Mouse (Mus musculus) lung, embryonic 14.5 days (tissue): ENCODE measurements around the gene Gm49345. TPM values are rescaled to one million over a fixed set of nuclear protein-coding genes. Genes with fewer than 3 reads are reported as not detected.

Experiments used
- ATAC-seq: fragments of 200-750 bp; cut with Nextera tagmentation; 2 replicates; pipeline ENCODE4 v1.8.0; 2017; ENCODE audit warnings: mild to moderate bottlenecking, moderate TSS enrichment, moderate library complexity; ENCODE audit not compliant: insufficient read depth
- DNase-seq: peaks from one replicate; pipeline ENCODE4 v3.0.0-alpha.2; 2015
- H3K27ac ChIP-seq: fragments of 300-500 bp; sonication (generic); 2 replicates; pipeline ENCODE4 v1.5.1; 2014; ENCODE audit warnings: low read depth, mild to moderate bottlenecking, moderate library complexity
- H3K27me3 ChIP-seq: fragments of 300-500 bp; sonication (generic); 2 replicates; pipeline ENCODE4 v1.6.1; 2014; ENCODE audit warnings: low read length, control low read depth; ENCODE audit not compliant: insufficient read depth
- H3K36me3 ChIP-seq: fragments of 300-500 bp; sonication (generic); 2 replicates; pipeline ENCODE4 v1.6.1; 2014; ENCODE audit warnings: control low read depth; ENCODE audit not compliant: insufficient read depth
- H3K4me1 ChIP-seq: fragments of 300-500 bp; sonication (generic); 2 replicates; pipeline ENCODE4 v1.6.1; 2014; ENCODE audit warnings: antibody characterized with exemption, control low read depth; ENCODE audit not compliant: insufficient read depth
- H3K4me2 ChIP-seq: fragments of 300-500 bp; sonication (generic); 2 replicates; pipeline ENCODE4 v1.6.1; 2014; ENCODE audit warnings: mild to moderate bottlenecking
- H3K4me3 ChIP-seq: fragments of 300-500 bp; sonication (generic); 2 replicates; pipeline ENCODE4 v1.5.1; 2014; ENCODE audit warnings: low read depth, low read length
- H3K9ac ChIP-seq: fragments of 300-500 bp; sonication (generic); 2 replicates; pipeline ENCODE4 v1.6.1; 2014
- H3K9me3 ChIP-seq: fragments of 300-500 bp; sonication (generic); 2 replicates; pipeline ENCODE4 v1.6.1; 2016; ENCODE audit warnings: low read depth, low read length, control low read depth
- CTCF ChIP-seq: IDR thresholded peaks from 2 replicates; pipeline ENCODE4 v1.5.1; 2016; ENCODE audit warnings: antibody characterized with exemption, low read depth
- WGBS: fragments of 180-500 bp; shearing (Covaris S2); extraction: QIAGEN DNeasy Blood & Tissue Kit; methylation state at CpG from one replicate; pipeline ENCODE4 v1.1.7; 2014; 5-methylcytosine and 5-hydroxymethylcytosine counted together
- polyA plus RNA-seq: library from polyadenylated mRNA; unstranded; fragments of >200 nt; fragmentation: Nextera tagmentation; extraction: Ambion mirVana; gene quantifications from 2 replicates; pipeline ENCODE4 v1.2.1, GENCODE M21; 2014

Gm49345 gene
- polyA plus RNA-seq, 1 experiment from 2014 or later, result not detected

DNA sequence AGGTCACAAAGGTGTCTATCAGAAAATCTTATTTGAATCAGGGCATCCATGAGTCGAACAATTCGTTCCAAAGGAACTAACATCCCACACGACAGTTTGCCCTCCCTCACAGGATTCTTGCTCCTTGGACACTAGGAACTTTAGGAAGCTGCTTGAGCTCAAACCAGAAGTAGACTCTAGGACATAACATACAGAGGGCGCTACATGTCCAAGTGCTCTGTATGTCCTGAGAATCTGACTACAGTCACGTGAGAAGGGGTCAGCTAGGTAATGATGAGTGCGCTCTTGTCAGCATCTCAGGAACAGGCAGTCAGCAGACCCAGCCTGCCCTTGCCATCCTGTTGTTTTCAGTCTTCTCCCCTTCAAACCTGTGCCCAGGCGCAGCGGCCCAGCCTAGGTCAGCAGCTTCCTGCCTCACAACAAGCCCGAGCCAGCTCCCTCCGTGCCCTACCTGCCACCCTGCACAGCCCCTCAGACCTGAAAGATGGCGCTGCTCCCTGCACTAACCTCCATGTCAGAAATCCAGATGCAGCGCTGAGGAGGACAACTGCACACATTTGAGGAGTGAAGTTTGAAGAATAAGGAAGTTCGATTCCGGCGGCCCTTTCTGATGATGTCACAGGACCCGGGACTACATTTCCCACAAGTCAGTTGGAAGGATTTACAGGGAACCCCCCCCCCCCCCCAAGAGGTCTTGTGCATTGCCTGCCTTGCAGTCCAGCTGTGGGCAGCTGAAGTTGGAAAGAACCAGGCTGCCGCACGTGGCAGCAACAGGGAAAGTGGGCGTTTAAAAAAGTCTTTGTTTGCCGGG lies 28.3 kb downstream of the Gm49345 start, which contains the start of gene Zfp729b:
Zfp729b (minus strand) TSS at position 642 of the 811 bp plus-strand sequence.
- peak; percentile 98 for ATAC-seq
- Histone ChIP-seq H3K36me3 (no peaks in the 10 kb centered on the region), H3K4me1 (no peaks in the 10 kb centered on the region), H3K27ac (peak within 1 kb of the TSS; percentile 72), H3K9ac (peak within 1 kb of the TSS; percentile 66), H3K9me3 (no peaks in the 10 kb centered on the region), H3K4me3 (peak within 1 kb of the TSS; percentile 66), H3K27me3 (no peaks in the 10 kb centered on the region), H3K4me2 (peak within 1 kb of the TSS; percentile 67)
- 2% methylated on average over 20 of the region's 20 CpGs for WGBS
- peak; percentile 55 for TF ChIP-seq CTCF
- DNase-seq, result peak; percentile 94

DNA sequence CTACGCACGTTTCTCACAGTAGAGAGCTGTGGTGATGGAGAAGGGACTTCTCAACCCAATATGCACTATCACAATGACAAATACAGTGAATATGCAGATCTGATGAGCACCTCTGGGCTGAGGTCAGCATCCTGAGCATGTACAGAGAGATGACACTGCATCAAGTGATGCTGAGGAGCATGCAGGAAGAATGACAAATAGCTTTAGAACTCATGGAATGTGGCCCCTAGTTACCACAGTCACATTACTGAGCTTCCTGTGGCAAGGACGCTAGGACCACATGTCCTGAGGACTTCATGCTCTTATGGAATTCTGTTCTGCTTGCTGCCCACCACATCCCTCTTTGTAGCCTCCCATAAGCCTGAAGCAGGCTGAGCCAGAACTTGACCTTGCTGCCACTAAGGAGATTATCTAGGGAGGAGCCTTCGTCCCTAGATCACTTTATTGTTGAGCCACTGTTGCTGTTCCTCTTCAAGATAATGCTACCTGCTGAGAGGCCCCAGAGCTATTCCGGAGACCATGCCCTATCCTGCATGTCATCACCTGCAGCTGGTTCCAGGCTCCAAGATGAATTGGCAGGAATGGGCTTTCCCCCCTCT lies 64.9 kb downstream of the Gm49345 start:
- no peak for TF ChIP-seq CTCF
- no peaks in the 10 kb centered on the region for H3K36me3 ChIP-seq
- H3K4me3 ChIP-seq, result no peak overlapping the region
- DNase-seq (no peak), ATAC-seq (no peak)
- H3K27me3 ChIP-seq, result no peaks in the 10 kb centered on the region
- no peak overlapping the region for H3K4me2 ChIP-seq
- no peaks in the 10 kb centered on the region for H3K4me1 ChIP-seq
- H3K27ac ChIP-seq, result no peak overlapping the region
- no peak overlapping the region for H3K9ac ChIP-seq
- no peaks in the 10 kb centered on the region for H3K9me3 ChIP-seq
- 68% methylated on average over 5 of the region's 5 CpGs for WGBS

DNA sequence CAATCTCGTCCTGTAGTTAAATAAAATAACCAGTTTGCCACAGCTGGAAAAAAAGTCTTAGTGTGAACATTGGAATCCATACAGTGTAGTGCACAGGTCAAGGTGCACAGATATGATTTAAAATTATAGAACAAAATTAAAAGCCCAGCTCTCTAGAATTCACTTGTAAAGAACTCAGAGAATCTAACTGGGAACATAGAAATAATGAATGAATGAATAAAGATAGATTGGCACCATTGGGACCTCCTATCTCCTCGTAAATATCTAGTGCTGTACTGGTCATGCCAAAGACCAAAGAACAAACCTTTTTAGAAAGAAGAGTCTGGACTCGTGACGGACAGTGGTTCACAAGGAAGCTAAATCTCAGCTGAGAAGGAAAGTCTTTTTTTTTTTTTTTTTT lies 83.8 kb downstream of the Gm49345 start, which contains the start of gene Zfp748:
Zfp748 (minus strand) TSS at position 101 of the 400 bp plus-strand sequence.
- DNase-seq (no peak), ATAC-seq (no peak)
- no peak for TF ChIP-seq CTCF
- 70% methylated on average over 4 of the region's 4 CpGs for whole genome bisulfite sequencing
- H3K4me1 ChIP-seq, result no peaks in the 10 kb centered on the region
- peak within 1 kb of the TSS; percentile 79 for H3K4me2 ChIP-seq
- H3K36me3 ChIP-seq, result no peaks in the 10 kb centered on the region
- peak within 1 kb of the TSS; percentile 95 for H3K27ac ChIP-seq
- peak within 1 kb of the TSS; percentile 88 for H3K9ac ChIP-seq
- H3K4me3 ChIP-seq, result peak within 1 kb of the TSS; percentile 87
- H3K27me3 ChIP-seq, result no peaks in the 10 kb centered on the region
- no peaks in the 10 kb centered on the region for H3K9me3 ChIP-seq

DNA sequence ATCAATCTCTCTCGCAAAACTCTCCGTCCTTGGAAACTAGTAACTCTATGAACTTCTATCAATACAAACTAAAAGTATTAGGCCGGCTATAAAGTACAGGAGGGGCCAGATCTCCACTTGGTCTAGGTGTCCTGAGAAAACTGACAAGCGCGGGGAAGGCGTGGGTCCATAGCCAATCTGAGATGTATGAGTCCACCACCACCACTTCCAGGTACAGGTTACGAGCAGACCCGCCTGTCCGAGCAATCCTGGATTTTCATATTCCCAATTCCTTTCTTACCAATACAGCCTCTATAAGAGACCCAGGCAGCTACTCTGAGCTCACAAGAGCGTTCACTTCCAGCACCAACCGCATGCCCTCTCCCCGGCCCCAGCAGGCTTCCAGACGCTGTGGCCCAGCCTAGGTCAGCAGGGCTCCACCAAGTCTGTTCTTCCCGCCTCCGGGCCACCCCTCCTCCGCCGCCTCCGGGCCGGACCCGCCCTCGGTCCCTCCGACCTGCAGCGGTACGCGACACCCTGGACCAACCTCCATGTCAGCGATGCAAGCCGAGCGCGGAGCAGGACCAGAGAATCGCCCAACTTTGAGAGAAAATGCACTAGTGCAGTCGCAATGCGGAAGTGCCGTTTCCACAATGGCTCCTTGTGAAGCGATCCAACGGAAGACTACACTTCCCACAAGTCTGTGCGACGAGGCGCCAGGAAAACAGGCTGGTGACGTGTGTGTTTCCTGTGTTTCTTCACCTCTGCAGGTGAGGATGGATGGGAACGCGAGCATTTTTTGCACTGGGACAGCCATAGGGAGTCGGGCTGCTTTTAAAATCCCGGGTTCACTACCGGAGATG lies 84.8 kb downstream of the Gm49345 start:
- no peaks in the 10 kb centered on the region for H3K9me3 ChIP-seq
- H3K36me3 ChIP-seq, result no peaks in the 10 kb centered on the region
- H3K27me3 ChIP-seq, result no peaks in the 10 kb centered on the region
- H3K4me3 ChIP-seq, result peak overlapping the region; percentile 87
- H3K4me2 ChIP-seq, result peak overlapping the region; percentile 79
- ATAC-seq (peak; percentile 98), DNase-seq (peak; percentile 94)
- no peaks in the 10 kb centered on the region for H3K4me1 ChIP-seq
- H3K27ac ChIP-seq, result peak overlapping the region; percentile 95
- no peak for TF ChIP-seq CTCF
- WGBS, result under 1% methylated on average over 44 of the region's 44 CpGs
- peak overlapping the region; percentile 88 for H3K9ac ChIP-seq

- H3K9ac ChIP-seq, result no peak overlapping the region
- no peak overlapping the region for H3K4me2 ChIP-seq
- no peaks in the 10 kb centered on the region for H3K4me1 ChIP-seq
- WGBS, result 90% methylated on average over 1 of the region's 1 CpGs
- H3K4me3 ChIP-seq, result no peak overlapping the region
- no peak overlapping the region for H3K27ac ChIP-seq
- H3K27me3 ChIP-seq, result no peaks in the 10 kb centered on the region
- no peaks in the 10 kb centered on the region for H3K9me3 ChIP-seq
- peaks cover 39% of the 10 kb centered on the region for H3K36me3 ChIP-seq
- ATAC-seq (no peak), DNase-seq (no peak)
- TF ChIP-seq CTCF, result no peak
Observed at GRCm38 (mm10) chr13:67545941-67546340, 91.6 kb downstream of the Gm49345 start.

Other genes starting within 250 kb of the Gm49345 start
- gene Zfp429, start 237.9 kb downstream of the Gm49345 start, polyA plus RNA-seq, result 5.8 and 6.6 TPM in 2 replicates
- 1.0 and 1.2 TPM in 2 replicates for gene Zfp459, start 216.4 kb downstream of the Gm49345 start, polyA plus RNA-seq
- 10.1 and 11.5 TPM in 2 replicates for gene Zfp874a, start 186.1 kb downstream of the Gm49345 start, polyA plus RNA-seq
- 2.4 and 2.8 TPM in 2 replicates for gene Zfp874b, start 153.5 kb downstream of the Gm49345 start, polyA plus RNA-seq
- gene Zfp58, start 137.2 kb downstream of the Gm49345 start, polyA plus RNA-seq, result 12.7 and 13.1 TPM in 2 replicates
- 0.30 TPM in 1 of 2 replicates, not detected in the other for gene Gm26965, start 111.6 kb downstream of the Gm49345 start, polyA plus RNA-seq
- 20.5 and 24.3 TPM in 2 replicates for gene Zfp87, start 111.6 kb downstream of the Gm49345 start, polyA plus RNA-seq
- 16.0 and 16.5 TPM in 2 replicates for gene Zfp748, start 83.9 kb downstream of the Gm49345 start, polyA plus RNA-seq
- gene Zfp729b, start 28.1 kb downstream of the Gm49345 start, polyA plus RNA-seq, result 4.4 and 4.7 TPM in 2 replicates
- 3.6 and 4.6 TPM in 2 replicates for gene Zfp729a, start within 50 bp of the Gm49345 start, polyA plus RNA-seq
- 9.9 and 11.0 TPM in 2 replicates for gene Zfp738, start 49.3 kb upstream of the Gm49345 start, polyA plus RNA-seq
- gene Zfp65, start 91.4 kb upstream of the Gm49345 start, polyA plus RNA-seq, result 2.7 and 3.2 TPM in 2 replicates
- gene Zfp85, start 117.5 kb upstream of the Gm49345 start, polyA plus RNA-seq, result 5.6 and 6.4 TPM in 2 replicates
- gene Zfp493, start 141.9 kb upstream of the Gm49345 start, polyA plus RNA-seq, result 3.1 and 4.4 TPM in 2 replicates
- gene Zfp273, start 176.0 kb upstream of the Gm49345 start, polyA plus RNA-seq, result 7.5 and 8.0 TPM in 2 replicates
- gene Gm10037, start 193.3 kb upstream of the Gm49345 start, polyA plus RNA-seq, result 3.0 and 3.5 TPM in 2 replicates
- gene BC048507, start 225.6 kb upstream of the Gm49345 start, polyA plus RNA-seq, result not detected in 2 replicates